Mouse (Mus musculus) 416B (cell line): ENCODE results near the gene Bicdl1.
"Not testable (repeated sequence)": the region's sequence is repeated elsewhere in the genome, so short reads cannot be mapped to it uniquely, and the experiment has no call there.

ENCODE experiments used
- DNase-seq: peaks from one replicate; pipeline ENCODE4 v3.0.0; 2011; ENCODE audit warnings: low read depth

Gene Bicdl1

GRCm38 (mm10) chr5:115731001-115731731, at the start of gene Bicdl1:
Gene Bicdl1, minus strand, starts transcription at chr5:115731621.
- peak; percentile 72 for DNase-seq

- DNase-seq: no peak
Observed at GRCm38 (mm10) chr5:115776911-115777310, 45.5 kb upstream of the Bicdl1 start.

GRCm38 (mm10) chr5:115775350-115775749, 43.9 kb upstream of the Bicdl1 start:
- peak; percentile 71 for DNase-seq

- peak; percentile 7 for DNase-seq
Observed at GRCm38 (mm10) chr5:115770048-115770447, 38.6 kb upstream of the Bicdl1 start.

GRCm38 (mm10) chr5:115769116-115769515, 37.7 kb upstream of the Bicdl1 start:
- DNase-seq: no peak

GRCm38 (mm10) chr5:115766821-115767220, 35.4 kb upstream of the Bicdl1 start:
- DNase-seq: no peak

GRCm38 (mm10) chr5:115763981-115764380, 32.6 kb upstream of the Bicdl1 start:
- no peak for DNase-seq

GRCm38 (mm10) chr5:115760903-115761302, 29.5 kb upstream of the Bicdl1 start:
- DNase-seq: no peak

- no peak for DNase-seq
Observed at GRCm38 (mm10) chr5:115758431-115759180, 27.2 kb upstream of the Bicdl1 start.

GRCm38 (mm10) chr5:115757516-115757915, 26.1 kb upstream of the Bicdl1 start:
- DNase-seq: no peak

GRCm38 (mm10) chr5:115755501-115755900, 24.1 kb upstream of the Bicdl1 start:
- no peak for DNase-seq

- DNase-seq: no peak
Observed at GRCm38 (mm10) chr5:115754831-115755230, 23.4 kb upstream of the Bicdl1 start.

- DNase-seq: no peak
Observed at GRCm38 (mm10) chr5:115752883-115753282, 21.5 kb upstream of the Bicdl1 start.

GRCm38 (mm10) chr5:115751916-115752315, 20.5 kb upstream of the Bicdl1 start:
- DNase-seq: not testable (repeated sequence)

- DNase-seq: no peak
Observed at GRCm38 (mm10) chr5:115748316-115748715, 16.9 kb upstream of the Bicdl1 start.

- no peak for DNase-seq
Observed at GRCm38 (mm10) chr5:115745319-115745718, 13.9 kb upstream of the Bicdl1 start.

- no peak for DNase-seq
Observed at GRCm38 (mm10) chr5:115738032-115738431, 6.6 kb upstream of the Bicdl1 start.

- DNase-seq: peak; percentile 66
Observed at GRCm38 (mm10) chr5:115734570-115734969, 3.1 kb upstream of the Bicdl1 start.

- peak; percentile 95 for DNase-seq
Observed at GRCm38 (mm10) chr5:115732849-115733216, 1.4 kb upstream of the Bicdl1 start.

GRCm38 (mm10) chr5:115732176-115732848, 891 bp upstream of the Bicdl1 start:
- peak; percentile 98 for DNase-seq

GRCm38 (mm10) chr5:115731732-115732175, 333 bp upstream of the Bicdl1 start:
- DNase-seq: no peak

- DNase-seq: no peak
Observed at GRCm38 (mm10) chr5:115730314-115730713, 1.1 kb downstream of the Bicdl1 start.

- DNase-seq: no peak
Observed at GRCm38 (mm10) chr5:115726581-115726980, 4.8 kb downstream of the Bicdl1 start.
